Mouse (Mus musculus): Measurements from ENCODE around the gene Yaf2.
"Not testable (repeated sequence)": the region's sequence is repeated elsewhere in the genome, so short reads cannot be mapped to it uniquely, and the experiment has no call there.

Gene Yaf2

DNA sequence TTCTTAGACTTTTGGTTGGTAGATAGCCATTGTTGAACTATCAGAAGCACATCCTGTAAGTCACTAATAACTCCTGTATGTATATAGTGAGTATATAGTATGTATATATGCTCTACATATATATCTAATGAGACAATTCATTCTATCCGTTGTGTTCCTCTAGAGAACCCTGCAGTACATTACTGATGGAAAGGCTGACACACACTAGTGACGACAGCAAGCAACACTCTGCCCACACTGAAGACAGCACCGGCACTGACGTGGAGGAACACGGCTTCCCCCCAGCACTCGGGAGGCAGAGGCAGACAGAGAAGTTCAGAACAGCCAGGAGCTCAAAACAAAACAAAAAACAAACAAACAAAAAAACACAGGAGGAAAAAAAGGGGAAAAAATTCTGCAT is 84.3 kb downstream of the Yaf2 start:
- no peak for DNase-seq (ENCODE audit: low spot score)

DNA sequence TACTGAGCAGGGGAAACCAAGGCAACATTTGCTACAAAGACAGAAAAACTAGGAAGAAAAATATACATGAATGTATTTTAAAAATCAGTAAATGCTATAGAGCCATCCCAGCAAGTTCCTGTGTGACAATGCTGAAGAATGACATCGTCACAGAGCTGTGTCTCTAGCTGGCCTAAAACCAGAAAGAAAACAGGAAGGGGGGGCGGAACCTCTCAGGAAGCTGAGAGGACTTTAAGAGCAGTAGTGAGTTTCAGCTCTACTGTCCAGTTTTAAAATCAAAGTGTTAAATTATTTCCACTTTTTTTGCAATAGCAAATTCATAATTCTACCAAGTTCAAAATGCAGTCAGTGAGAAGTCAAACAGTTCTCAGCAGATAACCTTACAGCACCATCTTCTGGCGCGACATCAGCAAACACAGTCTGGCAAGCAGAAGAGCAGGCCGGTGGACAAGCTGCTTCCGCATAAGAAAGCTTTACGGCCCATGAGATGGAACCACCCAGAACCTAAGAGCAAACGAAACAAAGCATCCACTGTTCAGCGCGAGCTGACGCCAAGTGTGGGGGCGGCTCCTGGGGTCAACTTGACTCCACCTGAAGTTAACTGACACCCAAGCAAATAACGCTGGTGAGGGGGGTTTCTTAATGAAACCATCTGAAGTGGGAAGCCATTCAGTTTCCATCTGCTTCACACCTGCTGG is 85.0 kb downstream of the Yaf2 start:
- no peak for DNase-seq (ENCODE audit: low spot score)

DNA sequence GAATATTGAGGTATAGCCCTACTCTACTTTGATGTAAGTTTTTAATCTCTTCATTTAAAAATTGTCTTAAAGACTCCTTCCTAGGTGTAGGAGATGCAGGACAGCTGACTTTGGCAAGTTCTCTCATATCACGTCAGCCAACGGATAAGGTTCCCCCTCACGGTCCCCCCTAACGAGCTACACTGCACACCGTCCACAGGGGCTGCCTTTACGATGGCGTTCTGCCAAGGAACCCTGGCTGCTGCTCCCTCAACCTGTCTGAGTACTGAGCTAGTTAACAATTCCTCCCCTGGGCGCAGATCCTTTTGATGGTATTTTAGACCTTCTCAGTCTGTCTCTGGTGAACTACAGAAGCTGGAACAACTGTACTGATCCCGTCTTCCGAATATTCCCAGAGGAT is 93.5 kb downstream of the Yaf2 start:
- no peak for DNase-seq (ENCODE audit: low spot score)

- DNase-seq (ENCODE audit: low spot score), result not testable (repeated sequence)
Observed at GRCm38 (mm10) chr15:93236456-93236855, 100.3 kb downstream of the Yaf2 start.

All from yolk sac, embryonic 10.5 days (tissue).